In the genomic region with DNA sequence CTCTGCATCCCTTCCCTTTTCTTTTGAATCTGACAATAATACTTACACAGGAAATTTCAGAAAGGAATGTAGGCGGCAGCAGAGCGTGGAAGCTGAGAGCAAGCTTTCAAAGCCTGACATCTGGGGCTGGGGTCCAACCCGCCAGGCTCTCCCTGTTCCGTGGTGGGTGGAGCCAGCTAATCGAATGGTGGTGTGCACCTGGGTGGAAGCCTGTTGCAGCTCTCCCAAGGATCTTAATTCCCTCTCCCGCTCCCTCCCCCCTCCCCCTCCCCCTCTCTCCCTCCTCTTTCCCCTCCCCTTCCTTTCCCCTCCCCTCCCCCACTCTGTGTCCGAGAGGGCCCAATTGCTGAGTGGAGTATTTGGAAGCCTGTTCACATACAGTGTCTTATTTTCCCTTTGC, we compare ENCODE assay signal across 10 mouse cellular contexts. TPM values are rescaled to one million over a fixed set of nuclear protein-coding genes. Genes with fewer than 3 reads are reported as not detected.
A peak's percentile ranks its signal among the peaks of the same experiment; 100 is the strongest.
DNase-seq lines count a peak whose midpoint lies in the region; ATAC-seq lines count a peak whose summit lies in the region.
"Had no signal": no experiment of that assay in that cellular context is flagged by ENCODE, and none has a peak within 500 bp of the region (broad histone marks: within the 10 kb centered on the region; RNA-seq: fewer than 3 reads in every experiment).

No protein-coding gene starts in this region.

- H3K36me3 ChIP-seq in heart, embryonic 15.5 days, result no peaks in the 10 kb centered on the region
- no peaks in the 10 kb centered on the region for H3K36me3 ChIP-seq in forebrain, embryonic 10.5 days (replicated peaks)
- H3K36me3 ChIP-seq in limb, embryonic 13.5 days, result no peaks in the 10 kb centered on the region

- H3K4me1 ChIP-seq in heart, embryonic 15.5 days (replicated peaks), result peaks cover 12% of the 10 kb centered on the region; the same call in 1 of the 2 replicates
- peaks cover 24% of the 10 kb centered on the region for H3K4me1 ChIP-seq in forebrain, embryonic 10.5 days
- H3K4me1 ChIP-seq in limb, embryonic 13.5 days, result peaks cover 12% of the 10 kb centered on the region

- no peak for ATAC-seq in heart, embryonic 15.5 days (replicated peaks; ENCODE audit: insufficient number of reproducible peaks, insufficient read depth, low FRiP score, low read depth)
- ATAC-seq in limb, embryonic 13.5 days (ENCODE audit: low FRiP score, low read depth), result peak; percentile 64; the same call in 1 of the 2 replicates
- ATAC-seq: CD4-positive, CD25-positive, alpha-beta regulatory T cell, adult 4 months had no signal

- H3K9ac ChIP-seq in heart, embryonic 15.5 days, result no peak overlapping the region
- no peak overlapping the region for H3K9ac ChIP-seq in limb, embryonic 13.5 days
- H3K9ac ChIP-seq: liver, embryonic 14.5 days had no signal

- H3K27ac ChIP-seq in heart, embryonic 15.5 days, result no peak overlapping the region
- peak overlapping the region; percentile 48; the same call in 1 of the 2 replicates for H3K27ac ChIP-seq in forebrain, embryonic 10.5 days
- peak overlapping the region; percentile 44; the same call in 1 of the 2 replicates for H3K27ac ChIP-seq in limb, embryonic 13.5 days
- H3K27ac ChIP-seq: liver, embryonic 14.5 days had no signal

- 0 out of 2 replicates have a peak overlapping the region, but pooled peaks have one; percentile 7 for H3K4me3 ChIP-seq in heart, embryonic 15.5 days
- H3K4me3 ChIP-seq in forebrain, embryonic 10.5 days, result peak overlapping the region; percentile 33
- peak overlapping the region; percentile 10; the same call in 1 of the 2 replicates for H3K4me3 ChIP-seq in limb, embryonic 13.5 days

- no peaks in the 10 kb centered on the region for H3K9me3 ChIP-seq in heart, embryonic 15.5 days (replicated peaks)
- H3K9me3 ChIP-seq in forebrain, embryonic 10.5 days, result no peaks in the 10 kb centered on the region
- no peaks in the 10 kb centered on the region for H3K9me3 ChIP-seq in limb, embryonic 13.5 days

- DNase-seq in heart, postnatal 4 days, result no peak
- DNase-seq in ES-CJ7 (ENCODE audit: low read depth, low spot score), result peak; percentile 86
- peak; percentile 26 for DNase-seq in forebrain, embryonic 10.5 days (ENCODE audit: extremely low spot score, low spot score)
- DNase-seq in ovary, postnatal 14 days (ENCODE audit: low spot score), result no peak
- no peak for DNase-seq in spleen, postnatal 10 days (ENCODE audit: low spot score in 2 of 2)
- no peak for DNase-seq in adrenal gland, adult 8-10 months

- H3K27me3 ChIP-seq in heart, embryonic 15.5 days, result no peaks in the 10 kb centered on the region
- no peaks in the 10 kb centered on the region for H3K27me3 ChIP-seq in forebrain, embryonic 10.5 days (ENCODE audit: poor library complexity, severe bottlenecking)
- no peaks in the 10 kb centered on the region for H3K27me3 ChIP-seq in limb, embryonic 13.5 days

- peak overlapping the region; percentile 32 for H3K4me2 ChIP-seq in heart, embryonic 15.5 days
- peak overlapping the region; percentile 51 for H3K4me2 ChIP-seq in limb, embryonic 13.5 days (replicated peaks)

- WGBS in heart, embryonic 15.5 days, result 8% methylated on average over 7 of the region's 7 CpGs
- 0% methylated on average over 6 of the region's 7 CpGs for WGBS in forebrain, embryonic 10.5 days
- 3% methylated on average over 7 of the region's 7 CpGs for WGBS in limb, embryonic 13.5 days

RNA-seq across cellular contexts. Expression of a gene that starts 22.1 kb away (rescaled TPM):
- 26.3 and 32.3 TPM in 2 replicates for polyA plus RNA-seq in heart, embryonic 15.5 days (2015; fragmentation: Nextera tagmentation; extraction: Ambion mirVana)
- 10 to 100 TPM; 36.4 to 36.5 TPM for total RNA-seq in heart, postnatal 4 days (2021)
- 4.2 TPM in 2 replicates for polyA plus RNA-seq in forebrain, embryonic 10.5 days (2016; fragmentation: Nextera tagmentation; extraction: Ambion mirVana)
- polyA plus RNA-seq in limb, embryonic 13.5 days (2015; fragmentation: Nextera tagmentation; extraction: Ambion mirVana), result 30.4 and 31.5 TPM in 2 replicates
- 100 to 1,000 TPM in 1 of 4 experiments, 10 to 100 TPM in 3; 77.0 to 102 (median 86.9) TPM for total RNA-seq in adrenal gland, adult 8-10 months (2022)

RNA-seq across cellular contexts. Expression of a gene that starts 33.9 kb away (rescaled TPM):
- polyA plus RNA-seq in heart, embryonic 15.5 days (2015; fragmentation: Nextera tagmentation; extraction: Ambion mirVana), result 16.6 and 21.8 TPM in 2 replicates
- total RNA-seq in heart, postnatal 4 days (2021), result 100 to 1,000 TPM in 1 of 2 experiments, 10 to 100 TPM in 1; 99.0 to 109 TPM
- 11.4 and 13.6 TPM in 2 replicates for polyA plus RNA-seq in forebrain, embryonic 10.5 days (2016; fragmentation: Nextera tagmentation; extraction: Ambion mirVana)
- polyA plus RNA-seq in limb, embryonic 13.5 days (2015; fragmentation: Nextera tagmentation; extraction: Ambion mirVana), result 15.6 and 18.8 TPM in 2 replicates
- 100 to 1,000 TPM; 129 to 147 (median 132) TPM for total RNA-seq in adrenal gland, adult 8-10 months (2022)

Comparison
In these comparisons a context has a peak if more than half of its experiments do, and no peak if none do; other contexts are left out.
1. DNase-seq: peak in ES-CJ7 (single experiment) and forebrain, embryonic 10.5 days (single experiment); none in heart, postnatal 4 days (single experiment), ovary, postnatal 14 days (single experiment), spleen, postnatal 10 days (0 of 2) and adrenal gland, adult 8-10 months (single experiment).
2. Peak in every context shown above with its lines, with median percentiles within 50 percentile points of each other: H3K4me3 ChIP-seq.